Mouse (Mus musculus) forebrain, postnatal 0 days (tissue): ENCODE results near the gene Meis1. TPM values are rescaled to one million over a fixed set of nuclear protein-coding genes. Genes with fewer than 3 reads are reported as not detected.

Experiments used
- ATAC-seq: fragments of 200-750 bp; cut with Nextera tagmentation; 2 replicates; pipeline ENCODE4 v1.8.0; 2017; ENCODE audit warnings: mild to moderate bottlenecking, moderate library complexity
- DNase-seq: peaks from one replicate; pipeline ENCODE4 v3.0.0-alpha.2; 2015
- H3K27ac ChIP-seq: fragments of 300-500 bp; sonication (generic); 2 replicates; pipeline ENCODE4 v1.5.1; 2014; ENCODE audit warnings: low read depth, mild to moderate bottlenecking, antibody characterized with exemption, low read length, moderate library complexity, mixed read lengths
- H3K27me3 ChIP-seq: fragments of 300-500 bp; sonication (generic); 2 replicates; pipeline ENCODE4 v1.6.1; 2014; ENCODE audit warnings: mild to moderate bottlenecking, low read length, mixed read lengths; ENCODE audit not compliant: insufficient read depth
- H3K36me3 ChIP-seq: fragments of 300-500 bp; sonication (generic); 2 replicates; pipeline ENCODE4 v1.6.1; 2014; ENCODE audit warnings: mild to moderate bottlenecking, moderate library complexity; ENCODE audit not compliant: insufficient read depth
- H3K4me1 ChIP-seq: fragments of 300-500 bp; sonication (generic); 2 replicates; pipeline ENCODE4 v1.6.1; 2014; ENCODE audit warnings: antibody characterized with exemption; ENCODE audit not compliant: insufficient read depth
- H3K4me2 ChIP-seq: fragments of 300-500 bp; sonication (generic); 2 replicates; pipeline ENCODE4 v1.6.1; 2014; ENCODE audit warnings: low read depth, mild to moderate bottlenecking, moderate library complexity
- H3K4me3 ChIP-seq: fragments of 300-500 bp; sonication (generic); 2 replicates; pipeline ENCODE4 v1.5.1; 2014; ENCODE audit warnings: low read depth, low read length, mixed read lengths
- H3K9ac ChIP-seq: fragments of 300-500 bp; sonication (generic); 2 replicates; pipeline ENCODE4 v1.6.1; 2014; ENCODE audit warnings: mild to moderate bottlenecking
- H3K9me3 ChIP-seq: fragments of 300-500 bp; sonication (generic); 2 replicates; pipeline ENCODE4 v1.6.1; 2016; ENCODE audit warnings: low read length
- CTCF ChIP-seq: sonication (generic); IDR thresholded peaks from 2 replicates; pipeline ENCODE4 v1.5.1; 2016; ENCODE audit warnings: antibody characterized with exemption, control low read depth, low read depth
- WGBS: fragments of 180-500 bp; shearing (Covaris S2); extraction: QIAGEN DNeasy Blood & Tissue Kit; methylation state at CpG from one replicate; pipeline ENCODE4 v1.1.7; 2014; 5-methylcytosine and 5-hydroxymethylcytosine counted together
- polyA plus RNA-seq: library from polyadenylated mRNA; unstranded; fragments of >200 nt; fragmentation: Nextera tagmentation; extraction: Ambion mirVana; gene quantifications from 2 replicates; pipeline ENCODE4 v1.2.1, GENCODE M21; 2015
- total RNA-seq: library from RNA; depleted of rRNA; stranded (reverse); fragments of >200 nt; gene quantifications from 2 replicates; pipeline ENCODE4 v1.2.3, GENCODE M21; 2014

Gene Meis1
- total and polyA plus RNA-seq, 2 experiments from 2014 or later, result 12.5 to 16.9 TPM

- ATAC-seq, result no peak
Observed at GRCm38 (mm10) chr11:18975087-18975486, 43.7 kb downstream of the Meis1 start.

GRCm38 (mm10) chr11:18973808-18974207 lies 45.0 kb downstream of the Meis1 start:
- no peak for TF ChIP-seq CTCF
- H3K36me3 ChIP-seq, result no peaks in the 10 kb centered on the region
- no peaks in the 10 kb centered on the region for H3K27me3 ChIP-seq
- no peak overlapping the region for H3K9ac ChIP-seq
- H3K27ac ChIP-seq, result no peak overlapping the region
- no peak overlapping the region for H3K4me3 ChIP-seq
- DNase-seq (no peak), ATAC-seq (no peak)
- H3K4me2 ChIP-seq, result no peak overlapping the region
- no peaks in the 10 kb centered on the region for H3K9me3 ChIP-seq
- no peaks in the 10 kb centered on the region for H3K4me1 ChIP-seq
- WGBS, result 53% methylated on average over 3 of the region's 3 CpGs

More at GRCm38 (mm10) chr11:18975087-18975486, 43.7 kb downstream of the Meis1 start:
- no peak overlapping the region for H3K4me3 ChIP-seq
- no peaks in the 10 kb centered on the region for H3K4me1 ChIP-seq
- TF ChIP-seq CTCF, result no peak
- no peaks in the 10 kb centered on the region for H3K9me3 ChIP-seq
- H3K4me2 ChIP-seq, result no peak overlapping the region
- H3K9ac ChIP-seq, result no peak overlapping the region
- DNase-seq, result no peak
- WGBS, result 96% methylated on average over 1 of the region's 1 CpGs
- no peaks in the 10 kb centered on the region for H3K27me3 ChIP-seq
- H3K27ac ChIP-seq, result no peak overlapping the region
- H3K36me3 ChIP-seq, result no peaks in the 10 kb centered on the region

- no peak for ATAC-seq
Observed at GRCm38 (mm10) chr11:18972968-18973367, 45.8 kb downstream of the Meis1 start.

DNA sequence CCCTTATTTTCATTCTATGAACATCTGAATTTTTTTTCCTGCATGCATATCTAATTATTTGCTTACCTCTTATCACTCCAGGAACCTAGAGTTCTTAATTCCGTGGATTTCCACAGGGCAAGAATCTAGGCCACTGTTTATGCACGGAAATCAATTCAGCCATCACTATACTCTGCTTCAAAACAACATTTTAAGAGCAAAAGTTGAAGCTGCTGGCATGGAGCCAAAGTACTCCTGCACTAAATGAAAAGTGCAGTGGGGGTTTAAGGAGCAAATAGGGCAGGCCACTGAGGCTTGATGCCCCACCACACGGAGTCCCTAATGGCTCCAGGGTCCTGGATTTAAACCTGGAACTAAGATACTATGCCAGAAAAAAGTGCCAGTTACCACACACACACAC lies 47.2 kb downstream of the Meis1 start:
- no peak overlapping the region for H3K4me2 ChIP-seq
- H3K27me3 ChIP-seq, result no peaks in the 10 kb centered on the region
- H3K36me3 ChIP-seq, result no peaks in the 10 kb centered on the region
- no peak for ATAC-seq
- H3K27ac ChIP-seq, result no peak overlapping the region
- H3K9me3 ChIP-seq, result no peaks in the 10 kb centered on the region
- no peak for TF ChIP-seq CTCF
- no peak for DNase-seq
- no peaks in the 10 kb centered on the region for H3K4me1 ChIP-seq
- no peak overlapping the region for H3K9ac ChIP-seq
- WGBS, result 38% methylated on average over 3 of the region's 3 CpGs
- no peak overlapping the region for H3K4me3 ChIP-seq

More at GRCm38 (mm10) chr11:18972968-18973367, 45.8 kb downstream of the Meis1 start:
- DNase-seq, result no peak
- no peaks in the 10 kb centered on the region for H3K36me3 ChIP-seq
- H3K9me3 ChIP-seq, result no peaks in the 10 kb centered on the region
- no peak overlapping the region for H3K4me3 ChIP-seq
- H3K4me2 ChIP-seq, result no peak overlapping the region
- TF ChIP-seq CTCF, result no peak
- H3K27ac ChIP-seq, result no peak overlapping the region
- H3K4me1 ChIP-seq, result no peaks in the 10 kb centered on the region
- H3K27me3 ChIP-seq, result no peaks in the 10 kb centered on the region
- no peak overlapping the region for H3K9ac ChIP-seq

- Histone ChIP-seq H3K4me1 (no peaks in the 10 kb centered on the region), H3K9ac (no peak overlapping the region), H3K4me3 (no peak overlapping the region), H3K27me3 (no peaks in the 10 kb centered on the region), H3K36me3 (no peaks in the 10 kb centered on the region), H3K27ac (no peak overlapping the region), H3K9me3 (no peaks in the 10 kb centered on the region), H3K4me2 (no peak overlapping the region)
- TF ChIP-seq CTCF, result no peak
- no peak for ATAC-seq
- WGBS, result 82% methylated on average over 2 of the region's 2 CpGs
- no peak for DNase-seq
Observed at GRCm38 (mm10) chr11:18969920-18970336, 48.9 kb downstream of the Meis1 start.

- Histone ChIP-seq H3K4me3 (no peak overlapping the region), H3K4me2 (no peak overlapping the region), H3K27me3 (no peaks in the 10 kb centered on the region), H3K27ac (no peak overlapping the region), H3K36me3 (no peaks in the 10 kb centered on the region), H3K9me3 (no peaks in the 10 kb centered on the region), H3K9ac (no peak overlapping the region), H3K4me1 (no peaks in the 10 kb centered on the region)
- TF ChIP-seq CTCF, result no peak
- no peak for DNase-seq
- WGBS, result 69% methylated on average over 5 of the region's 5 CpGs
- ATAC-seq, result no peak
Observed at GRCm38 (mm10) chr11:18964418-18964817, 54.4 kb downstream of the Meis1 start.

- TF ChIP-seq CTCF, result no peak
- H3K27ac ChIP-seq, result no peak overlapping the region
- 64% methylated on average over 15 of the region's 15 CpGs for WGBS
Observed at GRCm38 (mm10) chr11:18963202-18964136, 55.3 kb downstream of the Meis1 start.

More at GRCm38 (mm10) chr11:18963202-18964136, 55.3 kb downstream of the Meis1 start:
- no peak for DNase-seq
- Histone ChIP-seq H3K9ac (no peak overlapping the region), H3K4me2 (no peak overlapping the region), H3K36me3 (no peaks in the 10 kb centered on the region), H3K4me1 (no peaks in the 10 kb centered on the region), H3K4me3 (no peak overlapping the region), H3K27me3 (no peaks in the 10 kb centered on the region), H3K9me3 (no peaks in the 10 kb centered on the region)
- ATAC-seq, result no peak
